Mouse (Mus musculus): ENCODE data around the gene Igfbp5. TPM values are rescaled to one million over a fixed set of nuclear protein-coding genes. Genes with fewer than 3 reads are reported as not detected.

Gene Igfbp5
- under 1 TPM in 1 of 2 experiments, not detected in 1; 0.12 TPM for total RNA-seq (2023)

GRCm38 (mm10) chr1:72874287-72875211 is at the start of gene Igfbp5:
Igfbp5 (minus strand) TSS chr1:72874884.

GRCm38 (mm10) chr1:72823751-72824706 is 50.7 kb downstream of the Igfbp5 start, which contains the start of gene Igfbp2:
Igfbp2 (plus strand) TSS chr1:72824503.

Other genes with a start within 250 kb of the Igfbp5 start
- gene Ankar, start 174.3 kb downstream of the Igfbp5 start, total RNA-seq (2023): not detected
- gene Rpl37a, start 163.6 kb downstream of the Igfbp5 start, total RNA-seq (2023): 1,000 to 10,000 TPM; 3,592 to 3,632 TPM
- not detected for gene Igfbp2, start 50.4 kb downstream of the Igfbp5 start, total RNA-seq (2023)
- not detected for gene Tnp1, start 141.0 kb upstream of the Igfbp5 start, total RNA-seq (2023)

All from T-cell, adult 66 days (primary cell).